10 mouse cellular contexts compared by ENCODE assay signal in genomic region chr1:166794622-166795244, GRCm38 (mm10).
A peak's percentile ranks its signal among the peaks of the same experiment; 100 is the strongest.
DNase-seq lines count a peak whose midpoint lies in the region; ATAC-seq and TF ChIP-seq lines count a peak whose summit lies in the region.
"Had no signal": no experiment of that assay in that cellular context is flagged by ENCODE, and none has a peak within 500 bp of the region (broad histone marks: within the 10 kb centered on the region; RNA-seq: fewer than 3 reads in every experiment).

No protein-coding gene starts in this region.

- H3ac ChIP-seq in C2C12 (ENCODE audit: control insufficient read depth, insufficient read length, low read depth) = no peak overlapping the region

- no peak overlapping the region for H3K4me3 ChIP-seq in hindbrain, embryonic 11.5 days (ENCODE audit: low read depth, low read length)
- H3K4me3 ChIP-seq in hindbrain, embryonic 10.5 days = no peak overlapping the region
- no peak overlapping the region for H3K4me3 ChIP-seq in C2C12 (ENCODE audit: insufficient read depth, poor library complexity, severe bottlenecking)
- no peak overlapping the region for H3K4me3 ChIP-seq in forebrain, embryonic 15.5 days
- H3K4me3 ChIP-seq: forebrain, embryonic 10.5 days had no signal

- H3K9me3 ChIP-seq in hindbrain, embryonic 11.5 days (ENCODE audit: control insufficient read depth, low read length) = no peaks in the 10 kb centered on the region
- no peaks in the 10 kb centered on the region for H3K9me3 ChIP-seq in hindbrain, embryonic 10.5 days
- H3K9me3 ChIP-seq in forebrain, embryonic 15.5 days = no peaks in the 10 kb centered on the region
- H3K9me3 ChIP-seq: forebrain, embryonic 10.5 days had no signal

- DNase-seq in hindbrain, embryonic 11.5 days (ENCODE audit: low spot score) = peak; percentile 33
- no peak for DNase-seq in hindbrain, embryonic 10.5 days (ENCODE audit: low spot score)
- peak; percentile 25 to 47 for DNase-seq in adrenal gland, postnatal 36 days
- peak; percentile 2 for DNase-seq in embryo, embryonic 11.5 days (ENCODE audit: low read depth, low spot score)
- no peak for DNase-seq in frontal cortex, postnatal 14 days (ENCODE audit: low spot score in 2 of 2)
- no peak for DNase-seq in spleen, postnatal 14 days (ENCODE audit: low spot score in 2 of 2)
- DNase-seq: lung, adult 2 months had no signal

- no peaks in the 10 kb centered on the region for H3K79me3 ChIP-seq in C2C12 (ENCODE audit: low read depth)

- peak; percentile 12 for TF ChIP-seq CTCF in C2C12 (IDR thresholded peaks at IDR 0.05; ENCODE audit: control insufficient read depth, insufficient read depth, insufficient read length)

- H3K9ac ChIP-seq in hindbrain, embryonic 11.5 days (ENCODE audit: low read depth, low read length) = no peak overlapping the region
- no peak overlapping the region for H3K9ac ChIP-seq in forebrain, embryonic 15.5 days (replicated peaks)

- H3K79me2 ChIP-seq in C2C12 (ENCODE audit: control insufficient read depth, insufficient read depth) = no peaks in the 10 kb centered on the region

- no peaks in the 10 kb centered on the region for H3K27me3 ChIP-seq in hindbrain, embryonic 11.5 days (ENCODE audit: control insufficient read depth, insufficient read depth, low read length)
- H3K27me3 ChIP-seq in hindbrain, embryonic 10.5 days (ENCODE audit: insufficient read depth, poor library complexity, severe bottlenecking) = no peaks in the 10 kb centered on the region
- no peaks in the 10 kb centered on the region for H3K27me3 ChIP-seq in C2C12 (ENCODE audit: control insufficient read depth, insufficient read depth, insufficient read length)
- H3K27me3 ChIP-seq in forebrain, embryonic 15.5 days = no peaks in the 10 kb centered on the region

- 58% methylated on average over 14 of the region's 14 CpGs for WGBS in hindbrain, embryonic 11.5 days
- 62% methylated on average over 14 of the region's 14 CpGs for WGBS in hindbrain, embryonic 10.5 days
- 49% methylated on average over 14 of the region's 14 CpGs for WGBS in forebrain, embryonic 15.5 days

- H3K4me2 ChIP-seq in hindbrain, embryonic 11.5 days (replicated peaks; ENCODE audit: low read depth, low read length) = no peak overlapping the region
- H3K4me2 ChIP-seq in forebrain, embryonic 15.5 days (replicated peaks) = no peak overlapping the region

- no peaks in the 10 kb centered on the region for H3K36me3 ChIP-seq in hindbrain, embryonic 11.5 days (ENCODE audit: control insufficient read depth, insufficient read depth, low read length)
- H3K36me3 ChIP-seq in hindbrain, embryonic 10.5 days = no peaks in the 10 kb centered on the region
- no peaks in the 10 kb centered on the region for H3K36me3 ChIP-seq in C2C12 (ENCODE audit: control insufficient read depth, insufficient read depth)
- no peaks in the 10 kb centered on the region for H3K36me3 ChIP-seq in forebrain, embryonic 15.5 days
- H3K36me3 ChIP-seq: forebrain, embryonic 10.5 days had no signal

- ATAC-seq in hindbrain, embryonic 11.5 days (ENCODE audit: low FRiP score) = no peak
- ATAC-seq in forebrain, embryonic 15.5 days (replicated peaks) = no peak

- no peak overlapping the region for H3K27ac ChIP-seq in hindbrain, embryonic 11.5 days (ENCODE audit: low read depth, low read length)
- H3K27ac ChIP-seq in hindbrain, embryonic 10.5 days = no peak overlapping the region
- no peak overlapping the region for H3K27ac ChIP-seq in forebrain, embryonic 15.5 days (replicated peaks)
- H3K27ac ChIP-seq: forebrain, embryonic 10.5 days had no signal

- H3K4me1 ChIP-seq in hindbrain, embryonic 11.5 days (replicated peaks; ENCODE audit: control insufficient read depth, insufficient read depth, low read length) = no peaks in the 10 kb centered on the region
- H3K4me1 ChIP-seq in hindbrain, embryonic 10.5 days (replicated peaks) = no peaks in the 10 kb centered on the region; the same call in 1 of the 2 replicates
- peaks cover 13% of the 10 kb centered on the region; the same call in 1 of the 2 replicates for H3K4me1 ChIP-seq in forebrain, embryonic 15.5 days

TF ChIP-seq in C2C12, 6 proteins besides CTCF, POLR2A, EP300 and RAD21:
- no peak for TF ChIP-seq MYOD1 (IDR thresholded peaks at IDR 0.05; ENCODE audit: control insufficient read depth, insufficient read length, low read depth)
- TF ChIP-seq USF1 (IDR thresholded peaks at IDR 0.05; ENCODE audit: low read depth) = no peak
- TF ChIP-seq FOSL1 (IDR thresholded peaks at IDR 0.05; ENCODE audit: insufficient read depth, low read length, poor library complexity, severe bottlenecking) = no peak
- TF ChIP-seq CEBPB (IDR thresholded peaks at IDR 0.05; ENCODE audit: low read depth) = no peak
- TF ChIP-seq MAX (IDR thresholded peaks at IDR 0.05) = no peak
- TF ChIP-seq MYOG (IDR thresholded peaks at IDR 0.05; ENCODE audit: control insufficient read depth, extremely low read depth, insufficient read length) = no peak

Comparison
In these comparisons a context has a peak if more than half of its experiments do, and no peak if none do; other contexts are left out.
1. DNase-seq: peak in hindbrain, embryonic 11.5 days (single experiment), adrenal gland, postnatal 36 days (2 of 2) and embryo, embryonic 11.5 days (single experiment); none in hindbrain, embryonic 10.5 days (single experiment), frontal cortex, postnatal 14 days (0 of 2) and spleen, postnatal 14 days (0 of 2).